Mouse (Mus musculus): ENCODE data around the gene Stx6. TPM values are rescaled to one million over a fixed set of nuclear protein-coding genes. Genes with fewer than 3 reads are reported as not detected.

Gene Stx6
- polyA plus RNA-seq, 1 experiment from 2014 or later: 115 TPM

DNA sequence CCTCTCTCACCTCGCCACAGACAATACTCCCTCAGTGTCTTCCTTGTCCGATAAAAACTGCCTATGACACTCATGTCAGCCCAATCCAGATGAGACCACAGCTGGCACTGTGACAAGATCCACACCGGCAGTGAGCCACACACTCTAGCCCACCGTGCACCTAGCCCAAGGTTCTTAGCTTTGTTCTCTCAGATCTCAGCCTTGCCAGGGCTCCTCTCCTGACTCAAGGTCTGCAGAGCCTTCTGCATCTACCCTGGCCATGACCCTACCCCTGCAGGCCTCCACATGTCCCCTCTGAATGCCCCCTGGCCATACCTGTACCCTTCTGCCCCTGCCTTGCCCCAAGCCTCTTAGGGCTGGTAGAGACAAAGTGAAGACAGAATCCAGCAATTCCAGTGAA lies 53.6 kb downstream of the Stx6 start:
- Histone ChIP-seq H3K4me3 (no peak overlapping the region), H3K27me3 (no peaks in the 10 kb centered on the region), H3K9ac (peak overlapping the region; percentile 41; the same call in 1 of the 2 replicates), H3K4me1 (peaks cover 74% of the 10 kb centered on the region), H3K9me3 (replicated peaks) (no peaks in the 10 kb centered on the region), H3K36me3 (ENCODE audit: poor library complexity, severe bottlenecking) (peaks cover 12% of the 10 kb centered on the region), H3K4me2 (no peak overlapping the region), H3K27ac (peak overlapping the region; percentile 58)
- no peak for ATAC-seq
- WGBS: 52% methylated on average over 4 of the region's 4 CpGs

DNA sequence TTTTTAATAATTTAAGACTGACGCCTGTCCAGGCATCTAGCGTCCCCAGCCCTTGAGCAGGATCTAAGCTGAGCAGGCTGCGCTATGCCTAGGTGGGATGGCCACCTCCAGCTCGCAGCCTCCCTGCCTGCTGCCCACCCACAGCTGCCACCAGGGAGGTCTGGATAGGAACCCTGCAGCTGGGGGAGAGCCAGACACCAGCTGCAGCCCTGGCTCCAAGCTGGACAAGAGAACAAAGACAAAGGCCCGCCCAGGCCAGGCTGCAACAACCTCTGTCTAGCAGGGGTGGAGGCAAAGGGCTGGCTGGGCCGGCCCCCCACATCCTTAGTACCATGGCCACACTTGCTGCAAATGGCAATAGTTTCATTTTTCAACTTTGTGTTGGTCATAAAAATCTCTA lies 54.0 kb downstream of the Stx6 start:
- WGBS: 6% methylated on average over 6 of the region's 6 CpGs
- peak; percentile 52 for ATAC-seq

DNA sequence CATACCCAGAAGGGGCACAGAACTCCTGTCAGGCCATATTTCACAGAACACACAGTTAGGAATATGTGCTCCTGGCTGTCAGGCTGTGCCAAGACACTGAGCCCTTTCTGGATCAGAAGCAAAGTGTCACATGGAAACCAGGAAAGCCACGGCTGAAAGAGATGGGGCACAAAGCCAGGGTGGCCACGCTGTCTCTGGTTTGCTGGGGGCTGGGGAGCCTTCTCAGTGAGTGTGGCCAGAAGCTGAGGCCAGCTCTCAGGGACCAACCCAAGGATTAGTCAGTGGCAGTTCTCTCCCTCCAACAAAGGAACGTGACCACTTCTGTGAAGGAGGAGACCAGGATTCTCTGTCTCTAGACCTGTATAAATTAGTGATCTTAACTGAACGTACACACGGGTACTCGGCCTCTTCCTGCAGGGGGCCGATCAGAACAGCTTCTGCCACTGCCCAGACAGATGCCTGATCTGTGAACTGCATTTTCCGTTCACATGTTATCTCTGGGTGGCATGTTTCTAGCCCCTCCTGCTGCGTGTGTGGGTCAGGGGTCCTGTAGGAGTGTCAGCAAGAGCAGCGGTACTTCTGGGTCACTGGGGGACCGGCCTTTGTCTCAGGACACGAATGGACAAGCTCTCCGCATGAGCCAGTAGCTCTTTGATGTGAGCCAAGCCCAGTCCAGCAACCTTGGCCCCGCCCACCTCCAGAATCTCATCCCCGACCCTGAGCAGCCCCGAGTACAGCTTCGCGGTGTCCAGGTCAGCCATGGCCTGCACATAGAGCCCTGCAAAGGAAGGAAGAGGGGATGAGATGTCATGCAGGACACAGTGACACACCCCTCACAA lies 54.6 kb downstream of the Stx6 start:
- Histone ChIP-seq H3K9ac (peak overlapping the region; percentile 51), H3K27me3 (no peaks in the 10 kb centered on the region), H3K4me1 (peaks cover 67% of the 10 kb centered on the region), H3K36me3 (ENCODE audit: poor library complexity, severe bottlenecking) (0 out of 2 replicates have a peak, but pooled peaks cover 3% of the 10 kb centered on the region), H3K4me3 (no peak overlapping the region), H3K9me3 (replicated peaks) (no peaks in the 10 kb centered on the region), H3K4me2 (peak overlapping the region; percentile 19; the same call in 1 of the 2 replicates), H3K27ac (peak overlapping the region; percentile 58)
- 12% methylated on average over 18 of the region's 18 CpGs for WGBS
- ATAC-seq: peak; percentile 8

More for the DNA sequence above, 54.0 kb downstream of the Stx6 start:
- Histone ChIP-seq H3K9me3 (replicated peaks) (no peaks in the 10 kb centered on the region), H3K4me1 (peaks cover 70% of the 10 kb centered on the region), H3K36me3 (ENCODE audit: poor library complexity, severe bottlenecking) (peaks cover 8% of the 10 kb centered on the region), H3K9ac (peak overlapping the region; percentile 41), H3K4me2 (no peak overlapping the region), H3K27me3 (no peaks in the 10 kb centered on the region), H3K27ac (peak overlapping the region; percentile 58), H3K4me3 (no peak overlapping the region)

DNA sequence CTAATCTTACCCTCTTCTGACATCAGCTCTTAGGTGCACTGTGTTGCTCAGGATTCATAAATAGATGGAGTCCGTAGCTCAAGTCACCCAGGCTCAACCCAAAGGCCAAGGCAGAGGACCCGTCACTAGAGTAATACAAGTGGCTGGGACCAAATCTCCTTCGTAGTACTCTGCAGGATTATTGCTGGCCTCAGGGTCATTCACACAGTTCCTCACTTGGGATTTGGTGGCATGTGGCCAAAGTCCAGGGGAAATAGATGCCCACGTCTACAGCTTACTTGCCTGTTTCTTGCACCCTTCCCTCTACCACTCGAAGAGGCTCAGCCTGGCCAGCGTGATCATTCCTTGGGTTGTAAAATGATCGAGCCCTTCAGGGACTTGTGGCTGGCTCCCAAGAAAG lies 55.4 kb downstream of the Stx6 start:
- no peak overlapping the region for H3K27ac ChIP-seq
- H3K9ac ChIP-seq: no peak overlapping the region
- WGBS: 83% methylated on average over 7 of the region's 7 CpGs
- ATAC-seq: no peak
- H3K4me3 ChIP-seq: no peak overlapping the region
- no peaks in the 10 kb centered on the region for H3K27me3 ChIP-seq
- H3K36me3 ChIP-seq (ENCODE audit: poor library complexity, severe bottlenecking): no peaks in the 10 kb centered on the region
- H3K4me1 ChIP-seq: peaks cover 67% of the 10 kb centered on the region
- no peaks in the 10 kb centered on the region for H3K9me3 ChIP-seq (replicated peaks)
- no peak overlapping the region for H3K4me2 ChIP-seq

DNA sequence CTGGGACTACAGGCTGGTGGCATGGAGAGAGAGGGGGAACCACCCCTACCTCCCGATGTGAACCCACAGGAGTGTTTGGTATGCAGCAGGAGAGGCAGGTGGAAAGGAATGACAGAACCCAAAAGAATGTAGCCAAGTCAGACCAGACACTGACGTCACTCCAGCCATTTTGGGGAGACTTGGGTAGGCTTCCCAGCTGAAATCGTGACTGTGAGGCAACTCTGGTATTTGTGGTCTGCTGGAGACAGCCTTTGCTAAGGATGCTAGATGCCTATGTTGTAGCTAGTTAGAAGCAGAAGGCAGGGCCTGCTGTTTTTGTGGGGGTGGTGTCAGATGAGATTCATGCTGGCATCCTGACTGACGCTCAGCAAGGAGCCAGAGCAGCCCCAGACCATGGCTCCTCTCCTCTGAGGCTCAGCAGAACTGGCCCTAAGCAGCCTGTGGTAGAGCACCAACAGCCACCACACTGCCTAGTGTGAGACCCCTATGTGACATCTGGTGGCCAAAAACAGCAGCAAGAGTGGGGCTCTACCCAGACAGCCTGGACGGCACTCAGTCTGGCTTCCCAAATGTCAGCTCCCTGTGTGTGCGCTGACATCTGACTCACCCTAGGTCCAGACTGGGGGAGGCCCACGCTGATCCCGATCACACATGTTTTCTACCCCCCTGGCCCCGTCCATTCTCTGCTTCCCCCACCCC lies 56.7 kb downstream of the Stx6 start:
- WGBS: 56% methylated on average over 9 of the region's 9 CpGs
- H3K4me1 ChIP-seq: peaks cover 61% of the 10 kb centered on the region
- H3K9ac ChIP-seq: no peak overlapping the region
- no peak overlapping the region for H3K4me3 ChIP-seq
- no peaks in the 10 kb centered on the region for H3K27me3 ChIP-seq
- H3K4me2 ChIP-seq: no peak overlapping the region
- H3K27ac ChIP-seq: peak overlapping the region; percentile 35; the same call in 1 of the 2 replicates
- no peaks in the 10 kb centered on the region for H3K36me3 ChIP-seq (ENCODE audit: poor library complexity, severe bottlenecking)
- no peaks in the 10 kb centered on the region for H3K9me3 ChIP-seq (replicated peaks)
- 0 out of 2 replicates have a peak, but pooled peaks have one; percentile 9 for ATAC-seq

DNA sequence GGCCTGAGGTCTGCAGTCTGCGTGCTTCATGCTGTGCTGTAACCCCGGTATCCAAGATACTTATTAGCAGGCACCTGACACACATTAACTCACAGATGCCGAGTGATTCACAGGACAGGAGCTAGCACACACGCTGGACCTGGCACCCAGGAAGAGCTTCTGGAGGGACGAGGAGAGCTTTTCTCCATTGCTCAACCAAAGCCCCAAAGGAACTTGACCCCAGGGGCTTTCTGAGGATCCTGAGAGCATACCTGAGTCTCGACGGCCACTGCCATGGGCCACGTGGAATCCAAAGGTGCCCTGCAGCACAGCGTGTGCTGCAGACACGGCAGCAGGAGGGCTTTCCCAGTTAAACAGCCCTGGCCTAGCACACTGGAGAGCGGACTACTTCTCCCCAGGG lies 57.8 kb downstream of the Stx6 start:
- Histone ChIP-seq H3K4me3 (no peak overlapping the region), H3K4me1 (peaks cover 55% of the 10 kb centered on the region), H3K9ac (no peak overlapping the region), H3K9me3 (replicated peaks) (no peaks in the 10 kb centered on the region), H3K4me2 (no peak overlapping the region), H3K27ac (no peak overlapping the region), H3K36me3 (ENCODE audit: poor library complexity, severe bottlenecking) (no peaks in the 10 kb centered on the region), H3K27me3 (no peaks in the 10 kb centered on the region)
- 84% methylated on average over 11 of the region's 11 CpGs for WGBS
- ATAC-seq: no peak

DNA sequence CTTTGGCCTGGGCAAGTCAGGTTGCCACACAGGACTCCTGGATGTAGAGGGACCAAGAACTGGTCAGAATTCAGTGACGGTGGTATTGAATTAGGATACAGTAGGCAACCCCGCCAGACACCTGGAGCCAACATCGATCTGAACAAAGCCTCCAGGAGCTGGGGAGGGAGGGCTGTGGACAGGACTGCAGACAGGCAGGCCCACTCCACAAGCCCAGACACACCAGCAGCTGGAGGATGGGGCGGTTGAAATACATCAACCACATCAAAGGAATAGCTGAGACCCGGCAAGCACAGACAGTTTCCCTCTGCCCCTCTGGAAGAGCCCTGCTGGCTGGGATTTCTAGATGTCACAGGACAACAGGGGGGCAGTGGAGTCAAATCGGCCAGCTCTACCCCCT lies 58.3 kb downstream of the Stx6 start:
- Histone ChIP-seq H3K27ac (no peak overlapping the region), H3K4me1 (peaks cover 56% of the 10 kb centered on the region)
- no peak for ATAC-seq

DNA sequence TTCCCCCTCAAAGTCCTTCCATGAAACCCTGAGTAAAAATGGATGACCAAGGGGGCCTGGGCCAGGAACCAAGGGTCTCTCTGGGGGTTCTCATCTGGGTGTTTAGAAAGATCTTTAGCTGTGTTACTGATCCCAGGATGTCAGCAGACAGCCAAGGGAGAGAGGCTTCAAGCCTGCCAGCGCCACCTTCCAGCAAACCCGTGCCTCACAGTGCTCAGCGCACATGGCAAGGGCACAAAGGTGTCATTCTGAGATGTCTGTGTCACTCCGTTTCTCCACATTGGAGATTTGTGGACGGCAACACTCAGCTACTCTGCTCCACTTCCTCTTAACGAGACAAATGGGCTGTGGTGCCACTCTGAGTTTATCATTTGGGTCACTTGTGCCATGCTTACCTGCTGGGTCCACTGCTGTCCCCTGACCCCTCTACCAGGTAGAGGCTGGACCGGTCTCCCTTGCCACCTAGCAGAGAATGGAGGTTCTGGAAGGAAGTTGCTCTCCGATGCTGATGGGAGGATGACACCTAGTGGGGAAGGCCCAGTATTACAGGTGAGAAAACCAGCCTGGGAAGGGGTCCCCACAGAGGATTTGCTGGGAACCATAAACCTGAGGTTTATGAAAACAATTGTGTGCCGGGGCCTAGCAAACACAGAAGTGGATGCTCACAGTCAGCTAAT lies 59.5 kb downstream of the Stx6 start:
- ATAC-seq: peak; percentile 41
- Histone ChIP-seq H3K4me2 (no peak overlapping the region), H3K36me3 (ENCODE audit: poor library complexity, severe bottlenecking) (no peaks in the 10 kb centered on the region), H3K4me3 (no peak overlapping the region), H3K9me3 (replicated peaks) (no peaks in the 10 kb centered on the region), H3K27ac (no peak overlapping the region), H3K27me3 (no peaks in the 10 kb centered on the region), H3K9ac (no peak overlapping the region), H3K4me1 (peaks cover 51% of the 10 kb centered on the region)
- 53% methylated on average over 9 of the region's 9 CpGs for WGBS

More for the DNA sequence above, 58.3 kb downstream of the Stx6 start:
- no peaks in the 10 kb centered on the region for H3K36me3 ChIP-seq (ENCODE audit: poor library complexity, severe bottlenecking)
- H3K27me3 ChIP-seq: no peaks in the 10 kb centered on the region
- no peak overlapping the region for H3K9ac ChIP-seq
- H3K4me3 ChIP-seq: no peak overlapping the region
- 76% methylated on average over 6 of the region's 6 CpGs for WGBS
- H3K9me3 ChIP-seq (replicated peaks): no peaks in the 10 kb centered on the region
- no peak overlapping the region for H3K4me2 ChIP-seq

DNA sequence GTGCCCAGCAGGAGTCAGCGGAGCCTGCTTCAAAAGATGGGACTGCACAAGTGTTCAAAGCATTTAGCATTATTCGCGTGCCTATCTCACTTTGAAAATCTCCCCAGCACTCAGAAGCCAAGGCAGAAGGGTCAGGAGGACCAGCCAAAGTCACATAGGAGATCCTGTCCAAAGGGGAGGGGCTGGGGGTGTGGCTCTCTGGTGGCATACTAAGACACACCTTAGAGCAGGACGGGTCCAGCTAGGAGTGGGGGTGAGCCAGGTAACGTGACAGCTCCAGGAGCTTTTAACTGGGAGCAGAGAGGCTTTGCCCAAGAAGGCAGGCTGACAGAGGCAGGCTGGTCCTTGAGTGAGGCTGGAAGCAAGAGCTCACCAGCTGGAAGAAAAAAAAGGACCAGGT lies 60.4 kb downstream of the Stx6 start:
- no peak for ATAC-seq
- Histone ChIP-seq H3K4me3 (no peak overlapping the region), H3K27me3 (no peaks in the 10 kb centered on the region), H3K9ac (no peak overlapping the region), H3K9me3 (replicated peaks) (no peaks in the 10 kb centered on the region), H3K4me2 (no peak overlapping the region), H3K27ac (no peak overlapping the region), H3K4me1 (peaks cover 50% of the 10 kb centered on the region), H3K36me3 (ENCODE audit: poor library complexity, severe bottlenecking) (no peaks in the 10 kb centered on the region)
- WGBS: 75% methylated on average over 5 of the region's 5 CpGs

DNA sequence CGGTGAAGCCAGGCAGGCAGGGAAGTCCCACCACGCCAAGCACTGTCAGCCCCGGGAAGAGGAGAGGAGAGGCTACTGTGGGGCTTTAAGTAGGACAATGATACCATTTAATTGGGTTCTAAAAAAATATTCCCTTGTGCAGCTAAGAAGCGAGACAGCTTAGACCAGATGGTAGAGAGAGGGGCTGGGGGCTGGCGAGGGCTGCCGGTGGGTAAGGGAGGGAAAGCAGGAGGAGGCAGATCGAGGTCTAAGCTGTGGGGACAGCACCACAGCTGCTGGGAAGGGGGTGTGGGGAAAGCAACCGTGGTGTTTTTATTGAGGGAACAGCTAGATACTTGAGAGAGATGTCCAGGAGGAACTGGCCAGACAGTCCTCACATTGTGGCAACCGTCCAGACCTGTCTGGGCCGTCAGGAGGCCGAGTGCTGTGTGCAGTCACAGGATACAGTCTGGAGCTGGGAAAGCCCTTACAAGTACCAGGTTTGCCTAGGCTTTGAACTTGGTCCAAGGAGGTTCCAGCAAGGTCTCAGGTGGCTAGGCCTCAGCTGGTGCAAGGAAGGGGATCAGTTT lies 63.7 kb downstream of the Stx6 start:
- H3K4me3 ChIP-seq: no peak overlapping the region
- 0 out of 2 replicates have a peak overlapping the region, but pooled peaks have one; percentile 17 for H3K9ac ChIP-seq
- peak overlapping the region; percentile 65 for H3K27ac ChIP-seq
- no peaks in the 10 kb centered on the region for H3K27me3 ChIP-seq
- no peak for ATAC-seq
- peaks cover 35% of the 10 kb centered on the region for H3K4me1 ChIP-seq
- H3K4me2 ChIP-seq: no peak overlapping the region
- H3K9me3 ChIP-seq (replicated peaks): no peaks in the 10 kb centered on the region
- WGBS: 56% methylated on average over 11 of the region's 11 CpGs
- H3K36me3 ChIP-seq (ENCODE audit: poor library complexity, severe bottlenecking): no peaks in the 10 kb centered on the region

DNA sequence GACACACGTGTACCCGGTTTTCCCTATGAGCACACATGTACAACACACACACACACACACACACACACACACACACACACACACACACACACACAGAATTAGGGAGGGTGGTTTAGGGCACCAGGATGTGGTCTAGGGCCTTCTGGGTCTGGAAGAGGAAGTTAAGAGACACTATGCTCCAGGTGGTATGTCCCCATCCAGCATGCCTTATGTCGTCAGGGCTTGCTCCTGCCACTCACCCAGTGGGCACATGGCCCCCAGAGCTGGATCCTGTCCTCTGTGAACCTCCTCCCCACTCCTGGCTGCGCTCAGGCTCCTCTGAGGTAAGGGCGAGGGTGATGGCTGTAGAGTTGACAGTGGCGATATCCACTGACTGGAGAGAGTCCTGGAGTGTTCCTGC lies 64.5 kb downstream of the Stx6 start:
- Histone ChIP-seq H3K27me3 (no peaks in the 10 kb centered on the region), H3K9me3 (replicated peaks) (no peaks in the 10 kb centered on the region), H3K4me3 (no peak overlapping the region), H3K4me2 (no peak overlapping the region), H3K9ac (no peak overlapping the region), H3K27ac (no peak overlapping the region), H3K4me1 (peaks cover 33% of the 10 kb centered on the region), H3K36me3 (ENCODE audit: poor library complexity, severe bottlenecking) (no peaks in the 10 kb centered on the region)
- no peak for ATAC-seq
- WGBS: 93% methylated on average over 6 of the region's 6 CpGs
